Mouse (Mus musculus): ENCODE measurements at regions not wholly inside any gene's neighbourhood (a gene's known extent, or its start where the extent isn't known, plus 50 kb on each side); places are given as distances from the start of the nearest gene placed in this dataset.
A peak's percentile ranks its signal among the peaks of the same experiment; 100 is the strongest.

- H3K4me3 ChIP-seq (ENCODE audit: low read length), result no peak overlapping the region
- H3K36me3 ChIP-seq (ENCODE audit: insufficient read depth, low read length), result no peaks in the 10 kb centered on the region
- H3K9me3 ChIP-seq (ENCODE audit: low read length), result no peaks in the 10 kb centered on the region
- H3K27ac ChIP-seq (ENCODE audit: low read length), result no peak overlapping the region
- H3K9ac ChIP-seq (replicated peaks; ENCODE audit: low read length), result no peak overlapping the region
- H3K4me2 ChIP-seq (replicated peaks; ENCODE audit: low read depth, low read length), result no peak overlapping the region
- no peaks in the 10 kb centered on the region for H3K27me3 ChIP-seq (ENCODE audit: insufficient read depth, low read length)
- no peak for ATAC-seq (ENCODE audit: low FRiP score, low TSS enrichment)
- 60% methylated on average over 6 of the region's 6 CpGs for WGBS
- H3K4me1 ChIP-seq (ENCODE audit: insufficient read depth, low read length), result no peaks in the 10 kb centered on the region
Observed at GRCm38 (mm10) chr12:71549336-71549735, 239.7 kb downstream of the Dact1 start.

GRCm38 (mm10) chr12:71554212-71554611, 244.5 kb downstream of the Dact1 start:
- H3K27ac ChIP-seq (ENCODE audit: low read length), result no peak overlapping the region
- no peaks in the 10 kb centered on the region for H3K9me3 ChIP-seq (ENCODE audit: low read length)
- WGBS, result 65% methylated on average over 2 of the region's 2 CpGs
- no peaks in the 10 kb centered on the region for H3K4me1 ChIP-seq (ENCODE audit: insufficient read depth, low read length)
- H3K27me3 ChIP-seq (ENCODE audit: insufficient read depth, low read length), result no peaks in the 10 kb centered on the region
- ATAC-seq (ENCODE audit: low FRiP score, low TSS enrichment), result no peak
- no peak overlapping the region for H3K4me3 ChIP-seq (ENCODE audit: low read length)
- H3K9ac ChIP-seq (replicated peaks; ENCODE audit: low read length), result no peak overlapping the region
- H3K4me2 ChIP-seq (replicated peaks; ENCODE audit: low read depth, low read length), result no peak overlapping the region
- H3K36me3 ChIP-seq (ENCODE audit: insufficient read depth, low read length), result no peaks in the 10 kb centered on the region

GRCm38 (mm10) chr12:71561259-71561658, 251.6 kb downstream of the Dact1 start:
- no peak for ATAC-seq (ENCODE audit: low FRiP score, low TSS enrichment)

GRCm38 (mm10) chr12:71561918-71562572, 252.4 kb downstream of the Dact1 start:
- WGBS, result 79% methylated on average over 8 of the region's 8 CpGs
- no peaks in the 10 kb centered on the region for H3K4me1 ChIP-seq (ENCODE audit: insufficient read depth, low read length)
- no peaks in the 10 kb centered on the region for H3K36me3 ChIP-seq (ENCODE audit: insufficient read depth, low read length)
- H3K27ac ChIP-seq (ENCODE audit: low read length), result no peak overlapping the region
- H3K4me2 ChIP-seq (replicated peaks; ENCODE audit: low read depth, low read length), result no peak overlapping the region
- no peak overlapping the region for H3K4me3 ChIP-seq (ENCODE audit: low read length)
- no peak overlapping the region for H3K9ac ChIP-seq (replicated peaks; ENCODE audit: low read length)
- no peaks in the 10 kb centered on the region for H3K27me3 ChIP-seq (ENCODE audit: insufficient read depth, low read length)
- no peaks in the 10 kb centered on the region for H3K9me3 ChIP-seq (ENCODE audit: low read length)
- no peak; the same call in 1 of the 2 replicates for ATAC-seq (ENCODE audit: low FRiP score, low TSS enrichment)

More at GRCm38 (mm10) chr12:71561259-71561658, 251.6 kb downstream of the Dact1 start:
- H3K27me3 ChIP-seq (ENCODE audit: insufficient read depth, low read length), result no peaks in the 10 kb centered on the region
- WGBS, result 56% methylated on average over 7 of the region's 7 CpGs
- H3K4me1 ChIP-seq (ENCODE audit: insufficient read depth, low read length), result no peaks in the 10 kb centered on the region
- no peak overlapping the region for H3K27ac ChIP-seq (ENCODE audit: low read length)
- no peak overlapping the region for H3K4me3 ChIP-seq (ENCODE audit: low read length)
- no peaks in the 10 kb centered on the region for H3K9me3 ChIP-seq (ENCODE audit: low read length)
- no peak overlapping the region for H3K9ac ChIP-seq (replicated peaks; ENCODE audit: low read length)
- no peak overlapping the region for H3K4me2 ChIP-seq (replicated peaks; ENCODE audit: low read depth, low read length)
- H3K36me3 ChIP-seq (ENCODE audit: insufficient read depth, low read length), result no peaks in the 10 kb centered on the region

GRCm38 (mm10) chr12:71563219-71563618, 253.5 kb downstream of the Dact1 start:
- Histone ChIP-seq H3K4me1 (ENCODE audit: insufficient read depth, low read length) (no peaks in the 10 kb centered on the region), H3K9me3 (ENCODE audit: low read length) (no peaks in the 10 kb centered on the region), H3K9ac (replicated peaks; ENCODE audit: low read length) (no peak overlapping the region), H3K4me2 (replicated peaks; ENCODE audit: low read depth, low read length) (no peak overlapping the region), H3K36me3 (ENCODE audit: insufficient read depth, low read length) (no peaks in the 10 kb centered on the region), H3K27ac (ENCODE audit: low read length) (no peak overlapping the region), H3K4me3 (ENCODE audit: low read length) (no peak overlapping the region), H3K27me3 (ENCODE audit: insufficient read depth, low read length) (no peaks in the 10 kb centered on the region)
- no peak for ATAC-seq (ENCODE audit: low FRiP score, low TSS enrichment)
- 88% methylated on average over 4 of the region's 4 CpGs for WGBS

- Histone ChIP-seq H3K4me2 (replicated peaks; ENCODE audit: low read depth, low read length) (no peak overlapping the region), H3K27ac (ENCODE audit: low read length) (no peak overlapping the region), H3K9me3 (ENCODE audit: low read length) (no peaks in the 10 kb centered on the region), H3K36me3 (ENCODE audit: insufficient read depth, low read length) (no peaks in the 10 kb centered on the region), H3K27me3 (ENCODE audit: insufficient read depth, low read length) (no peaks in the 10 kb centered on the region), H3K4me3 (ENCODE audit: low read length) (no peak overlapping the region), H3K9ac (replicated peaks; ENCODE audit: low read length) (no peak overlapping the region), H3K4me1 (ENCODE audit: insufficient read depth, low read length) (peaks cover 8% of the 10 kb centered on the region; the same call in 1 of the 2 replicates)
- ATAC-seq (ENCODE audit: low FRiP score, low TSS enrichment), result no peak
- 89% methylated on average over 3 of the region's 3 CpGs for WGBS
Observed at GRCm38 (mm10) chr12:71566371-71566770, 256.7 kb downstream of the Dact1 start.

- H3K4me2 ChIP-seq (replicated peaks; ENCODE audit: low read depth, low read length), result no peak overlapping the region
- H3K27ac ChIP-seq (ENCODE audit: low read length), result no peak overlapping the region
- H3K4me1 ChIP-seq (ENCODE audit: insufficient read depth, low read length), result peaks cover 14% of the 10 kb centered on the region
- H3K36me3 ChIP-seq (ENCODE audit: insufficient read depth, low read length), result no peaks in the 10 kb centered on the region
- no peaks in the 10 kb centered on the region for H3K27me3 ChIP-seq (ENCODE audit: insufficient read depth, low read length)
- WGBS, result 85% methylated on average over 5 of the region's 5 CpGs
- no peaks in the 10 kb centered on the region for H3K9me3 ChIP-seq (ENCODE audit: low read length)
- no peak overlapping the region for H3K9ac ChIP-seq (replicated peaks; ENCODE audit: low read length)
- no peak for ATAC-seq (ENCODE audit: low FRiP score, low TSS enrichment)
- no peak overlapping the region for H3K4me3 ChIP-seq (ENCODE audit: low read length)
Observed at GRCm38 (mm10) chr12:71568251-71568650, 258.6 kb downstream of the Dact1 start.

- WGBS, result 64% methylated on average over 6 of the region's 6 CpGs
- H3K4me3 ChIP-seq (ENCODE audit: low read length), result no peak overlapping the region
- H3K4me2 ChIP-seq (replicated peaks; ENCODE audit: low read depth, low read length), result no peak overlapping the region
Observed at GRCm38 (mm10) chr12:71568880-71569390, 259.3 kb downstream of the Dact1 start.

GRCm38 (mm10) chr12:71569662-71570061, 260.0 kb downstream of the Dact1 start:
- H3K36me3 ChIP-seq (ENCODE audit: insufficient read depth, low read length), result no peaks in the 10 kb centered on the region

More at GRCm38 (mm10) chr12:71568880-71569390, 259.3 kb downstream of the Dact1 start:
- ATAC-seq (ENCODE audit: low FRiP score, low TSS enrichment), result no peak
- Histone ChIP-seq H3K9me3 (ENCODE audit: low read length) (no peaks in the 10 kb centered on the region), H3K27ac (ENCODE audit: low read length) (no peak overlapping the region), H3K27me3 (ENCODE audit: insufficient read depth, low read length) (no peaks in the 10 kb centered on the region), H3K36me3 (ENCODE audit: insufficient read depth, low read length) (no peaks in the 10 kb centered on the region), H3K9ac (replicated peaks; ENCODE audit: low read length) (no peak overlapping the region), H3K4me1 (ENCODE audit: insufficient read depth, low read length) (peaks cover 14% of the 10 kb centered on the region)

GRCm38 (mm10) chr12:71570116-71570515, 260.4 kb downstream of the Dact1 start:
- Histone ChIP-seq H3K9me3 (ENCODE audit: low read length) (no peaks in the 10 kb centered on the region), H3K9ac (replicated peaks; ENCODE audit: low read length) (no peak overlapping the region), H3K4me2 (replicated peaks; ENCODE audit: low read depth, low read length) (no peak overlapping the region), H3K27me3 (ENCODE audit: insufficient read depth, low read length) (no peaks in the 10 kb centered on the region), H3K4me1 (ENCODE audit: insufficient read depth, low read length) (peaks cover 14% of the 10 kb centered on the region), H3K36me3 (ENCODE audit: insufficient read depth, low read length) (no peaks in the 10 kb centered on the region), H3K4me3 (ENCODE audit: low read length) (no peak overlapping the region), H3K27ac (ENCODE audit: low read length) (no peak overlapping the region)
- ATAC-seq (ENCODE audit: low FRiP score, low TSS enrichment), result no peak
- 81% methylated on average over 2 of the region's 2 CpGs for WGBS

More at GRCm38 (mm10) chr12:71569662-71570061, 260.0 kb downstream of the Dact1 start:
- WGBS, result 31% methylated on average over 12 of the region's 12 CpGs
- H3K4me2 ChIP-seq (replicated peaks; ENCODE audit: low read depth, low read length), result 0 out of 2 replicates have a peak overlapping the region, but pooled peaks have one; percentile 4
- no peaks in the 10 kb centered on the region for H3K27me3 ChIP-seq (ENCODE audit: insufficient read depth, low read length)
- no peak overlapping the region for H3K27ac ChIP-seq (ENCODE audit: low read length)
- no peak overlapping the region for H3K9ac ChIP-seq (replicated peaks; ENCODE audit: low read length)
- 0 out of 2 replicates have a peak, but pooled peaks have one; percentile 39 for ATAC-seq (ENCODE audit: low FRiP score, low TSS enrichment)
- peaks cover 14% of the 10 kb centered on the region for H3K4me1 ChIP-seq (ENCODE audit: insufficient read depth, low read length)
- H3K4me3 ChIP-seq (ENCODE audit: low read length), result no peak overlapping the region
- no peaks in the 10 kb centered on the region for H3K9me3 ChIP-seq (ENCODE audit: low read length)

All from kidney, embryonic 16.5 days (tissue).